Comparison of ENCODE assay signal across 8 mouse cellular contexts in the genomic region with DNA sequence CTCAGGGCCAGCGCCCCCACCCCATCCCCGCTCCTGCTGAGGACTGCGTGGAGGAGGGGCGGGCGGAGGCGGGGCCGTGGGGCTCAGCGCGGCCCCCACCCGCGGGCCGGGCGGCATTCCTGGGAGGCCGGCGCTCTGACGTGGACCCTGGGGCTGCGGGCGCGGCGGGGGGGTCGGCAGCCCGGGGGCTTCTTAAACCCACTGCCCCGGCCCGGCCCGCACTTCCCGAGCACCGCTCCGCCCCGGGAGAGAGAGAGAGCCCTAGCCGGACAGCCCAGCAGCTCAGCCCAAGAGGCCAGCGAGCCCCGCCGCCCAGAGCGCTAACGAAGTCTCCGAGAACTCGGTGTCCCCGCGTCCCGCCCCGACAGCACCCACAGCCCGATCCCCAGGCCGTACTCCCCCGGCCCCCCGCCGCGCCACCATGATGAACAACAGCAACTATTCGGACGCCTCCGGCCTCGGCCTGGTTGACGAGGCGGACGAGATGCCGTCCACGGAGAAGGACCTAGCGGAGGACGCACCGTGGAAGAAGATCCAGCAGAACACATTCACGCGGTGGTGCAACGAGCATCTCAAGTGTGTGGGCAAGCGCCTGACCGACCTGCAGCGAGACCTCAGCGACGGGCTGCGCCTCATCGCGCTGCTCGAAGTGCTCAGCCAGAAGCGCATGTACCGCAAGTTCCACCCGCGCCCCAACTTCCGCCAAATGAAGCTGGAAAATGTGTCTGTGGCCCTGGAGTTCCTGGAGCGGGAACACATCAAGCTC. TPM values are rescaled to one million over a fixed set of nuclear protein-coding genes. Genes with fewer than 3 reads are reported as not detected.
DNase-seq lines count a peak whose midpoint lies in the region; ATAC-seq and TF ChIP-seq lines count a peak whose summit lies in the region.

A gene (plus strand): TSS at position 219 of the 766 bp plus-strand sequence.

- TF ChIP-seq CTCF in G1E (IDR thresholded peaks at IDR 0.05; ENCODE audit: low read depth, low read length) = no peak
- no peak for TF ChIP-seq CTCF in midbrain, postnatal 0 days (IDR thresholded peaks at IDR 0.05)

- H3K4me3 ChIP-seq in G1E (ENCODE audit: low read depth, low read length) = peak within 1 kb of the TSS; percentile 45; the same call in 1 of the 2 replicates
- H3K4me3 ChIP-seq in embryonic facial prominence, embryonic 13.5 days = peak within 1 kb of the TSS; percentile 60
- H3K4me3 ChIP-seq in heart, embryonic 14.5 days (ENCODE audit: control insufficient read depth in 1 of 2, insufficient read depth in 1 of 2, low read depth in 1 of 2, low read length in 2 of 2) = peak within 1 kb of the TSS; percentile 71 to 75
- peak within 1 kb of the TSS; percentile 45 for H3K4me3 ChIP-seq in limb, embryonic 11.5 days (ENCODE audit: low read depth, low read length)
- H3K4me3 ChIP-seq in midbrain, postnatal 0 days (ENCODE audit: low read depth, low read length) = peak within 1 kb of the TSS; percentile 36

- ATAC-seq in G1E (ENCODE audit: extremely low read depth, insufficient number of reproducible peaks, low FRiP score, poor library complexity, severe bottlenecking) = no peak
- peak; percentile 45; the same call in 1 of the 2 replicates for ATAC-seq in embryonic facial prominence, embryonic 13.5 days (ENCODE audit: insufficient number of reproducible peaks, insufficient read depth, low FRiP score, low TSS enrichment, low read depth)
- ATAC-seq in heart, embryonic 14.5 days (ENCODE audit: insufficient number of reproducible peaks, insufficient read depth, low FRiP score, low read depth) = peak; percentile 9
- ATAC-seq in limb, embryonic 11.5 days (ENCODE audit: insufficient number of reproducible peaks, low FRiP score, low TSS enrichment, low read depth) = no peak
- ATAC-seq in midbrain, postnatal 0 days (ENCODE audit: low FRiP score) = no peak

- peak within 1 kb of the TSS; percentile 79 for H3K9ac ChIP-seq in embryonic facial prominence, embryonic 13.5 days
- peak within 1 kb of the TSS; percentile 97 for H3K9ac ChIP-seq in heart, embryonic 14.5 days (ENCODE audit: low read length)
- H3K9ac ChIP-seq in limb, embryonic 11.5 days (ENCODE audit: low read length) = peak within 1 kb of the TSS; percentile 66
- 0 out of 2 replicates have a peak within 1 kb of the TSS, but pooled peaks have one; percentile 42 for H3K9ac ChIP-seq in midbrain, postnatal 0 days (replicated peaks; ENCODE audit: low read length, poor library complexity, severe bottlenecking)

- peaks cover 5% of the 10 kb centered on the region for H3K9me3 ChIP-seq in G1E (replicated peaks)
- H3K9me3 ChIP-seq in embryonic facial prominence, embryonic 13.5 days = no peaks in the 10 kb centered on the region
- H3K9me3 ChIP-seq in heart, embryonic 14.5 days (ENCODE audit: control insufficient read depth, low read length) = no peaks in the 10 kb centered on the region
- no peaks in the 10 kb centered on the region for H3K9me3 ChIP-seq in limb, embryonic 11.5 days (ENCODE audit: control insufficient read depth, low read length)
- no peaks in the 10 kb centered on the region for H3K9me3 ChIP-seq in midbrain, postnatal 0 days (ENCODE audit: low read length)

- peaks cover 58% of the 10 kb centered on the region for H3K27me3 ChIP-seq in G1E (ENCODE audit: insufficient read depth, low read length)
- peaks cover 36% of the 10 kb centered on the region for H3K27me3 ChIP-seq in embryonic facial prominence, embryonic 13.5 days
- no peaks in the 10 kb centered on the region for H3K27me3 ChIP-seq in heart, embryonic 14.5 days (ENCODE audit: control insufficient read depth, insufficient read depth, low read length)
- H3K27me3 ChIP-seq in limb, embryonic 11.5 days (ENCODE audit: control insufficient read depth, insufficient read depth, low read length) = peaks cover 9% of the 10 kb centered on the region
- H3K27me3 ChIP-seq in midbrain, postnatal 0 days (ENCODE audit: insufficient read depth, low read length) = peaks cover 33% of the 10 kb centered on the region

- H3K4me2 ChIP-seq in embryonic facial prominence, embryonic 13.5 days = peak within 1 kb of the TSS; percentile 86
- peak within 1 kb of the TSS; percentile 81 for H3K4me2 ChIP-seq in heart, embryonic 14.5 days (ENCODE audit: low read length)
- peak within 1 kb of the TSS; percentile 89 for H3K4me2 ChIP-seq in limb, embryonic 11.5 days (ENCODE audit: low read depth, severe bottlenecking)
- peak within 1 kb of the TSS; percentile 58 for H3K4me2 ChIP-seq in midbrain, postnatal 0 days (ENCODE audit: low read depth, low read length, poor library complexity, severe bottlenecking)

- peaks cover 72% of the 10 kb centered on the region for H3K4me1 ChIP-seq in G1E (ENCODE audit: insufficient read depth, low read depth, low read length)
- H3K4me1 ChIP-seq in embryonic facial prominence, embryonic 13.5 days = peaks cover 65% of the 10 kb centered on the region
- peaks cover 36 to 45% of the 10 kb centered on the region in 2 experiments for H3K4me1 ChIP-seq in heart, embryonic 14.5 days (ENCODE audit: control insufficient read depth in 2 of 2, insufficient read depth in 2 of 2, low read length in 2 of 2)
- H3K4me1 ChIP-seq in limb, embryonic 11.5 days (ENCODE audit: control insufficient read depth, insufficient read depth, low read length) = peaks cover 34% of the 10 kb centered on the region
- 0 out of 2 replicates have a peak, but pooled peaks cover 2% of the 10 kb centered on the region for H3K4me1 ChIP-seq in midbrain, postnatal 0 days (ENCODE audit: insufficient read depth, low read length)

- under 1% methylated on average over 72 of the region's 77 CpGs for WGBS in embryonic facial prominence, embryonic 13.5 days
- under 1% methylated on average over 69 of the region's 77 CpGs for WGBS in heart, embryonic 14.5 days
- under 1% methylated on average over 71 of the region's 77 CpGs for WGBS in limb, embryonic 11.5 days
- WGBS in midbrain, postnatal 0 days = 2% methylated on average over 54 of the region's 77 CpGs

- H3K36me3 ChIP-seq in G1E (replicated peaks) = no peaks in the 10 kb centered on the region
- H3K36me3 ChIP-seq in embryonic facial prominence, embryonic 13.5 days = peaks cover 3% of the 10 kb centered on the region; the same call in 1 of the 2 replicates
- H3K36me3 ChIP-seq in heart, embryonic 14.5 days (ENCODE audit: control insufficient read depth, insufficient read depth, low read length) = peaks cover 16% of the 10 kb centered on the region
- no peaks in the 10 kb centered on the region for H3K36me3 ChIP-seq in limb, embryonic 11.5 days (ENCODE audit: control insufficient read depth, insufficient read depth, low read length)
- no peaks in the 10 kb centered on the region for H3K36me3 ChIP-seq in midbrain, postnatal 0 days (ENCODE audit: insufficient read depth, low read length)

- DNase-seq in 3134 (ENCODE audit: extremely low read depth, insufficient read length, low spot score) = peak; percentile 64
- no peak for DNase-seq in G1E (ENCODE audit: low spot score)
- peak; percentile 65 for DNase-seq in limb, embryonic 11.5 days (ENCODE audit: low spot score)
- DNase-seq in midbrain, postnatal 0 days (ENCODE audit: low spot score) = no peak
- no peak for DNase-seq in frontal cortex, postnatal 25 days (ENCODE audit: low spot score in 2 of 2)
- no peak for DNase-seq in thymus, postnatal 36 days

- H3K27ac ChIP-seq in embryonic facial prominence, embryonic 13.5 days = peak within 1 kb of the TSS; percentile 88
- peak within 1 kb of the TSS; percentile 99 for H3K27ac ChIP-seq in heart, embryonic 14.5 days (replicated peaks in 1 of 2; ENCODE audit: control insufficient read depth in 1 of 2, insufficient read depth in 1 of 2, low read depth in 2 of 2, low read length in 2 of 2)
- no peak within 1 kb of the TSS for H3K27ac ChIP-seq in limb, embryonic 11.5 days (replicated peaks; ENCODE audit: low read depth, low read length)
- H3K27ac ChIP-seq in midbrain, postnatal 0 days (ENCODE audit: low read depth, low read length) = no peak within 1 kb of the TSS

RNA-seq across cellular contexts. Expression of the gene that starts here (rescaled TPM):
- total RNA-seq in G1E (2014; fragmentation: Nextera tagmentation) = 0.15 and 0.24 TPM in 2 replicates
- total RNA-seq in G1E (2017) = 0.11 and 0.17 TPM in 2 replicates
- polyA plus RNA-seq in G1E (2012) = 0.36 and 0.51 TPM in 2 replicates
- polyA plus RNA-seq in embryonic facial prominence, embryonic 13.5 days (2015; fragmentation: Nextera tagmentation; extraction: Ambion mirVana) = 11.3 and 12.2 TPM in 2 replicates
- polyA plus RNA-seq in heart, embryonic 14.5 days (2014; fragmentation: Nextera tagmentation; extraction: Ambion mirVana) = 36.8 and 47.7 TPM in 2 replicates
- 2.5 and 3.1 TPM in 2 replicates for polyA plus RNA-seq in limb, embryonic 11.5 days (2014; fragmentation: Nextera tagmentation; extraction: Ambion mirVana)
- total RNA-seq in midbrain, postnatal 0 days (2014; rRNA removed) = 11.1 and 12.0 TPM in 2 replicates
- polyA plus RNA-seq in midbrain, postnatal 0 days (2015; fragmentation: Nextera tagmentation; extraction: Ambion mirVana) = 1.2 and 1.4 TPM in 2 replicates

Comparison
In these comparisons a context has a peak if more than half of its experiments do, and no peak if none do; other contexts are left out.
1. DNase-seq: peak in 3134 (single experiment) and limb, embryonic 11.5 days (single experiment); none in G1E (single experiment), midbrain, postnatal 0 days (single experiment), frontal cortex, postnatal 25 days (0 of 2) and thymus, postnatal 36 days (0 of 2).
2. ATAC-seq: peak in embryonic facial prominence, embryonic 13.5 days (single experiment) and heart, embryonic 14.5 days (single experiment); none in G1E (single experiment), limb, embryonic 11.5 days (single experiment) and midbrain, postnatal 0 days (single experiment).
3. H3K27ac ChIP-seq: peak in embryonic facial prominence, embryonic 13.5 days (single experiment) and heart, embryonic 14.5 days (2 of 2); none in limb, embryonic 11.5 days (single experiment) and midbrain, postnatal 0 days (single experiment).
4. H3K9ac ChIP-seq: peak in every context shown above with its lines; median percentile 97 in heart, embryonic 14.5 days; 79 in embryonic facial prominence, embryonic 13.5 days; 66 in limb, embryonic 11.5 days; 42 in midbrain, postnatal 0 days.
5. Peak in every context shown above with its lines, with median percentiles within 50 percentile points of each other: H3K4me3 ChIP-seq and H3K4me2 ChIP-seq.